Mouse (Mus musculus) adrenal gland, postnatal 36 days (tissue): ENCODE data around the gene Nfkb2. TPM values are rescaled to one million over a fixed set of nuclear protein-coding genes. Genes with fewer than 3 reads are reported as not detected.

ENCODE experiments used
- DNase-seq, 2 experiments: peaks; one replicate each; pipeline ENCODE4 v3.0.0; 2021; ENCODE audit warnings: mixed read lengths in 1 of 2
- long read RNA-seq, 2 experiments: library from polyadenylated mRNA; stranded (forward); transcript quantifications; one replicate each; pipeline ENCODE4 v2.0.0; 2021; ENCODE audit warnings: borderline sequencing depth in 2 of 2
- total RNA-seq, 2 experiments: library from RNA; stranded (reverse); gene quantifications; 2 replicates each; pipeline ENCODE4 v1.2.3; 2021

The Nfkb2 gene
- 10 to 100 TPM; 39.9 to 42.6 TPM for total RNA-seq
- long read RNA-seq, experiment 1, transcript Nfkb2-202 (22 exons, 3,141 nt), result minor isoform, 8 of 37 reads
- long read RNA-seq, experiment 1, transcript Nfkb2-201 (23 exons, 2,979 nt), result major isoform, 12 of 37 reads
- long read RNA-seq, experiment 1, partial matches to known transcripts, result 12 of 37 reads
- long read RNA-seq, experiment 1, other reads (novel, unspliced or antisense), result 5 of 37 reads
- long read RNA-seq, experiment 2, transcript Nfkb2-202 (22 exons, 3,141 nt), result major isoform, 8 of 14 reads
- long read RNA-seq, experiment 2, partial matches to known transcripts, result 4 of 14 reads
- long read RNA-seq, experiment 2, other reads (novel, unspliced or antisense), result 1 of 14 reads

GRCm38 (mm10) chr19:46304216-46304841 lies at the start of gene Nfkb2:
Nfkb2 (plus strand) TSS chr19:46304320.
- DNase-seq, result peak; percentile 96 to 97

- DNase-seq, result peak in 1 of 2 experiments; percentile 17
Measured at GRCm38 (mm10) chr19:46264762-46265161, 39.4 kb upstream of the Nfkb2 start.

GRCm38 (mm10) chr19:46275307-46275706 lies 28.8 kb upstream of the Nfkb2 start:
- peak; percentile 26 to 28 for DNase-seq

GRCm38 (mm10) chr19:46282081-46282849 lies 21.9 kb upstream of the Nfkb2 start:
- DNase-seq, result no peak

GRCm38 (mm10) chr19:46284686-46285085 lies 19.4 kb upstream of the Nfkb2 start:
- no peak for DNase-seq

- DNase-seq, result no peak
Measured at GRCm38 (mm10) chr19:46285631-46286030, 18.5 kb upstream of the Nfkb2 start.

- no peak for DNase-seq
Measured at GRCm38 (mm10) chr19:46286047-46286446, 18.1 kb upstream of the Nfkb2 start.

GRCm38 (mm10) chr19:46286926-46287325 lies 17.2 kb upstream of the Nfkb2 start:
- DNase-seq, result no peak

- no peak for DNase-seq
Measured at GRCm38 (mm10) chr19:46287566-46287965, 16.6 kb upstream of the Nfkb2 start.

GRCm38 (mm10) chr19:46290535-46291105 lies 13.5 kb upstream of the Nfkb2 start:
- peak; percentile 35 to 44 for DNase-seq

- DNase-seq, result no peak
Measured at GRCm38 (mm10) chr19:46296938-46297337, 7.2 kb upstream of the Nfkb2 start.

- DNase-seq, result no peak
Measured at GRCm38 (mm10) chr19:46300294-46301045, 3.6 kb upstream of the Nfkb2 start.

- no peak for DNase-seq
Measured at GRCm38 (mm10) chr19:46302551-46302950, 1.6 kb upstream of the Nfkb2 start.

GRCm38 (mm10) chr19:46303251-46304215 lies 587 bp upstream of the Nfkb2 start:
- DNase-seq, result no peak

- DNase-seq, result peak; percentile 18 to 35
Measured at GRCm38 (mm10) chr19:46304908-46305333, 801 bp downstream of the Nfkb2 start.

- DNase-seq, result peak; percentile 92 to 95
Measured at GRCm38 (mm10) chr19:46305432-46306267, 1.5 kb downstream of the Nfkb2 start.

GRCm38 (mm10) chr19:46306268-46306610 lies 2.1 kb downstream of the Nfkb2 start:
- no peak for DNase-seq

GRCm38 (mm10) chr19:46306751-46307289 lies 2.7 kb downstream of the Nfkb2 start:
- DNase-seq, result no peak

GRCm38 (mm10) chr19:46307781-46308180 lies 3.7 kb downstream of the Nfkb2 start:
- no peak for DNase-seq
